Mouse (Mus musculus) brain, embryonic 14.5 days (tissue): Measurements from ENCODE around the gene Pbx2.

ENCODE experiments used
- CTCF ChIP-seq: fragments of 200-500 bp; IDR thresholded peaks from 2 replicates; pipeline ENCODE4 v1.5.1; 2012; ENCODE audit warnings: inconsistent platforms, mild to moderate bottlenecking, moderate library complexity, borderline replicate concordance; ENCODE audit not compliant: insufficient read depth, insufficient read length; ENCODE audit errors: extremely low read depth
- POLR2A ChIP-seq: fragments of 200-500 bp; IDR thresholded peaks from 2 replicates; pipeline ENCODE4 v1.6.1; 2012; ENCODE audit warnings: mild to moderate bottlenecking, inconsistent platforms, borderline replicate concordance; ENCODE audit not compliant: poor library complexity, insufficient read depth, insufficient read length, severe bottlenecking; ENCODE audit errors: extremely low read depth

DNA sequence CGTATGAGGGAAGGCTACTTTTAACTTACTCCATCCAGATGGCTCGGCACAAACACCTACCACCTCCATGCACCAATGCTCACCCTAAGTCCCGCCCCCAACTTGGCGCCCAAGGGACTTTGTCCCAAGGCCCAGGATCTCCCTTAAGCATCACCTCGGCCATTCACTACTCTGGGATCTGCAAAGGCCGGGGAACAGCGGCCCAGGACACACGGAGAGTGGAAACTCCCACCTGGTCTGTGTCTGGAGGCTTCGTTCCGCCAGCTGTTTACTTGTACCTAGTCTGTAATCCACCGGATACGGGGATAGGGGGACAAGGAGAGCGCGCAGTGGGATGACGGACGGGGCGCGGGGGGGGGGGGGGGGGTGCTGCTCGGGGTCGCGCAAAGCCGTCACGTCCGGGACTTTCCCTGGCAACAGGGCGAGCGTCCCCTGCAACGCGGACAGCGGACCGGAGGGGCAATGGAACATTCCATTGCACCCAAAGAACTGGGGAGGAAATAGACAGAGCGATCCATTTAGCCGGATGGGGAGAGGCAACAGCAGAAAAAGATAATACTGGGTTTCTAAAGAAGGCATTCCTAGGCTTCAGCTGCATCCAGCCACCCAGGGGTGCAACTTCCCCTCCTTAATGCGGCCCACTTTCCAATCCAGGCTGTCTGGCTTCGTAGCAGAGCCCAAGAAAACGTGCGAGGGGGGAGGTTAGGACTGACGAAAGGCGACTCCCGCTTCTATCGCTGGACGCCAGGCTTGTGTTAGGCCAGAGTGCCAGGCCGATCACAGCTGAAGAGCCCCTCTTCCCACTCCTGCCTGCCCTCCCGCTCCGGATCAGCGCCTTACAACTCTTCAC is 36.3 kb downstream of the Pbx2 start:
- TF ChIP-seq CTCF (no peak), POLR2A (no peak)
